Mouse (Mus musculus) spleen, postnatal 0 days (tissue): Measurements from ENCODE around the gene Mcm7. TPM values are rescaled to one million over a fixed set of nuclear protein-coding genes. Genes with fewer than 3 reads are reported as not detected.

Source experiments
- microRNA counts: library from miRNA; unstranded; fragments of <30 nt; microRNA quantifications from one replicate; lab custom pipeline; 2015
- polyA plus RNA-seq: library from polyadenylated mRNA; unstranded; fragments of >200 nt; fragmentation: Nextera tagmentation; extraction: Ambion mirVana; gene quantifications from 2 replicates; pipeline ENCODE4 v1.2.1, GENCODE M21; 2015

Mcm7 gene
- 197 and 222 TPM in 2 replicates for polyA plus RNA-seq

DNA sequence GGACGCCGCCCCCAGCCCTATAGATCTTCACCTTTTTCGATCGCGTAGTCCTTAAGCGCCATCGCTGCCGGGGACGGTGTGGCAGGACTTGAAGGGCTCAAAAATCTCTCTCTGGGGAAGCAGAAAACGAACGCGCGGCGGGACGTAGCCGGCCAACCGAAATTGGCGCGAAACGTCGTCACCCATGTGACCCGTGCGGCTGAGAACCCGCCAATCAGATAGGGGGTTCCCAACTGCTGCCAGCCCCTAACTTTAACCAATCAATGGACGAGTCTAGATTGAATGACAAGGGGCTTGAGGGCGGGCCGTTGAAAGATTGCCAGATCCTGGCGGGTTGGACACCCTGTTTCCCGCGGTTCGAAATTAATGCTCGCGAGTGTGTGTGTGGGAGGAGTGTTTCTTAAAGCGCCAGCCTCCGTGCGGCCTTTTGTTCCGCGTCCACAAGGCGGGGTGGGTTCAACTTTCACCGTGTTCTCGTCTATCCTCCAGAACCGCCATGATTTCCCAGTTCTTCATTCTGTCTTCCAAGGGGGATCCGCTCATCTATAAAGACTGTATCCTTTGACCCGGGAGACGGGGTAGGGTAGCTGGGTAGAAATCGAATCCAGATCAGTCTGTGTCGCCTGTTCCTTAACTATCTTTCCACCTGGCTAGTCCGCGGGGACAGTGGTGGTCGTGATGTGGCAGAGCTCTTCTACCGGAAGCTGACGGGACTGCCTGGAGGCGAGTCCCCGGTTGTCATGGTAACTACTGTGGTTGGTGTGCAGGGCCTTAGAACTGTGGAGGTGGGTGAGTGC is at the start of gene Mcm7, which contains the start of gene Ap4m1:
Gene Mcm7, minus strand, starts transcription at position 728 of the 797 bp plus-strand sequence.
Gene Ap4m1, plus strand, starts transcription at position 308 of the 797 bp plus-strand sequence.

DNA sequence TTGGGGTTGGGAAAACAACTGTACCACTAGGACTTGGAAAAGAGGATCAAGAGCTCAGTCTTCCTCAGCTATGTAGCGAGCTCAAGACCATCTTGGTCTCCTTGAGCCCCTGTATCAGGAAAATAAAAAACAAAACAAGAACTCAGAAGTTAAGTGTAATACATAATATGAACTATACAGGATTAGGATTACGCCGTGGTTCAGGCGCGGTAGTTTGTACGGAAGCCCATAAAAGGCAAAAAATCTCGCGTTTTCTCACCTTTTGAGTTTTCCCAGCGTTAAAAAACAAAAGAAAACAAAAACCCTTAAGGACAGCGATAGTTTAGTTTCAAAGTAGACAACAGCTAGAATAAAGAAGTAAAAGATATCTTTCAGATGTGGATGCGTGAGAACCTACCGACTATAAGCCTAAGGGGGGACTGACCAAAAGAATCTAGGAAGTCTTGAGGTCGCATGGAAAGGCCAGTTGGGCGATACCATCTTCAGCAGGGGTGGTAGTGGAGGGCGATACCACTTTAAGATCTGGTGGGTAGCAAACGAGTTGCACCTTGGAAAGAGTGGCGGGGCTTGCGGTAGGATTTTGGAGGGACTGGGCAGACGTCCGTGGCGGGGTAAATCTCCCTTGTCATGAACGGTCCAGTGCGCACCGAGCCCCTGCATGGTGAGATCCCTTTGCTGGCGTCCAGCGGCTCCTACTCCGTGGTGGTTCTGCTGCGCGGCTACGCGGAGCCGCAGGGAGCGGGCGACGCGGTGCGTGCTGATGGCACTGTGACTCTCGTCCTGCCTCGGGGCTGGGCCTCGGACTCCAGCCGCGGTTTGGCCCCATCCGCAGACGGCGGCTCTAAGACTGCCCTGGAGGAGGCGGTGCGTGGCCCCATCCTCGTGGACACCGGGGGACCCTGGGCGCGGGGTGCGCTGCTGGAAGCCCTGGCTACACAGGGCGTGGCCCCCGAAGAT is 21.8 kb upstream of the Mcm7 start, which contains the start of gene Mblac1:
Gene Mblac1, plus strand, starts transcription at position 544 of the 957 bp plus-strand sequence.

DNA sequence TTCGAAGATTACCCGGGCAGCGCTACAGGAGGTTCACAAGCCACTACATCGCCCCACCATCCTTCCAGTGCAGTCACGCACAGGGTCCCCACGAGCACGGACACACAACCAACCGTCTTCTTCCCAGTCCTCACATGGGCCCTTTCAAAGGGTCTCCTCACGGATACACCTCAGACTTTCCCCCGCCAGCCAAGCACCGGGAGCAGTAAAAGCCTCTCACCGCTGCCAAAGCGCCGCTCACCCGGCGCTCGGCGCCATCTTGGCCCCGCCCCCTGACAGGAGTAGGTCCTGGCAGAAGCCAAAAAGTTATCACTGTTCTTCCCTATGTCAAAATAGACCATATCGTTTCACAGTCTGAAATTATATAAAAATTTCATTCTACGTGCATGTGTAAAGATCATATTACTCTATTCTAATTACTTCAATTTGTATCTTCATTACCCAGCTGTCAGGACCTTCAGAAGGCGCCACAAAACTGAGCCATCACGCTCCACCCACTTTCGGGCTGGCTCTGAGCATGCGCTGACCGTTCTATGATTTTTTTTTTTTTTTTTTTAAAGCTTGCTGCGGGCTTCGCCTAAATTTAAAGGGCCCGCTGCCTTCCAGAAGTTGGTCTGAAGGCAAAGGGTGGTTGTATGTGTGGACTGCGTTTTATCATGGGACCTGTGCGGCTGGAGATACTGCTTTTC is 14.9 kb upstream of the Mcm7 start, which contains the start of the genes Taf6 and Cnpy4:
Gene Taf6, minus strand, starts transcription at position 502 of the 689 bp plus-strand sequence.
Gene Cnpy4, plus strand, starts transcription at position 536 of the 689 bp plus-strand sequence.

DNA sequence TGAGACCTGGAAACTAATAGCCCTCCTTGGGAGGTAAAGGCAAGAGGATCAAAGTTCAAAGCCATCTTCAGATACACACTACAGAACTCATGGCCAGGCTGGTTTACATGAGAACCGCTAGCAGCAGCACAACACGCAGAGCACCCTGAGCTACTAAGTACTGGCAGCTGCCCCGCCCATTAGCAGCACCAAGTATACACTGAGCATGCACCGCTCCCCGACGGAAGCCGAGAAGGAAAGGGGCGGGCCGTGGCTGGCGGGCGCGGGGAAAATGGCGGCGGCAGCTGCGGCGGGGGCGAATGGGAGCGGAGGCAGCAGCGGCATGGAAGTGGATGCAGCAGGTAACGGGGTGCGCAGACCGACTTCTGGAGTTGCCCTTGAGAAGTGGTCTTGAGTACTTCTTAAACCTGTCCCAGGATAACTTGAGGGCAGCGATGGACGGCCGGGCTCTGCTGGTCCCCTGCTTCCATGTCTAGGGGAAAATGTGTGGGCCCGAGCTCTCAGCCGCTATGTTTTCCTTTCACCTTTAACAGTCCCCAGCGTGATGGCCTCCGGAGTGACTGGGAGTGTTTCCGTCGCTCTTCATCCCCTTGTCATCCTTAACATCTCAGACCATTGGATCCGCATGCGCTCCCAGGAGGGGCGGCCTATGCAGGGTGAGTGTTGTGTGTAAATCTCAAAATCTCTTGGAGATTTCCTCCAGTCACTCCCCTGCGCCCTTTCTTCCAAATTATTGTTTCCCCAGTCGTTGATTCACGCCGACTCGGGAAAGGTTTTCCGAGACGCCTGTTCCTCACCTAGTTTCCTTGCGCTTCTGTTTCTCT is 11.2 kb downstream of the Mcm7 start, which contains the start of gene Cops6:
Gene Cops6, plus strand, starts transcription at position 230 of the 824 bp plus-strand sequence.

DNA sequence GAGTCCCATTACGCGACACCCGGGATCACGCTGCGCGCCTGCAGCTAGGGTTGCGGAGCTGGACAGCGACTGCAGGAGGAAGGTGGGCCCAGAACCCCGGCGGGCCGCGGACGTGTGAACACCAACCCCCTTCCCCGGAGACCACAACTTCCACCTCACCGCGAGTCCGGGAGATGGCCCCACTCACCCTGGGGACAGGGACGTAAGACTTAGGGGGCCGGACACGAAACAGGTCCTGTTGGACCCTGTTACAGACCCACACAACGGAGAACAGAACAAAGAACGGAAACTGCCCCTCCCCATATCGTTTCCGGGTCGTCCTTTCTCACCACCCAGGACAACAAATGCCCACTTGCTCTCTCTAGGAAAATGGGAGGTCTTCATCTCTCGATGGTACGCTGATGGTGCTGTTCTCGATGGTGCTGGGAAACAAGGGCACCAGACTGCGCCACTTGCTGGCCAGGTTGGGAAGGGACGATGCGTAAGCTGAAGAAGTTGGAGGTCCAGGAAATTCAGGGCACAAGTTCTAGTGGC is 16.7 kb downstream of the Mcm7 start, which contains the start of gene Zfp113:
Gene Zfp113, minus strand, starts transcription at position 302 of the 534 bp plus-strand sequence.

DNA sequence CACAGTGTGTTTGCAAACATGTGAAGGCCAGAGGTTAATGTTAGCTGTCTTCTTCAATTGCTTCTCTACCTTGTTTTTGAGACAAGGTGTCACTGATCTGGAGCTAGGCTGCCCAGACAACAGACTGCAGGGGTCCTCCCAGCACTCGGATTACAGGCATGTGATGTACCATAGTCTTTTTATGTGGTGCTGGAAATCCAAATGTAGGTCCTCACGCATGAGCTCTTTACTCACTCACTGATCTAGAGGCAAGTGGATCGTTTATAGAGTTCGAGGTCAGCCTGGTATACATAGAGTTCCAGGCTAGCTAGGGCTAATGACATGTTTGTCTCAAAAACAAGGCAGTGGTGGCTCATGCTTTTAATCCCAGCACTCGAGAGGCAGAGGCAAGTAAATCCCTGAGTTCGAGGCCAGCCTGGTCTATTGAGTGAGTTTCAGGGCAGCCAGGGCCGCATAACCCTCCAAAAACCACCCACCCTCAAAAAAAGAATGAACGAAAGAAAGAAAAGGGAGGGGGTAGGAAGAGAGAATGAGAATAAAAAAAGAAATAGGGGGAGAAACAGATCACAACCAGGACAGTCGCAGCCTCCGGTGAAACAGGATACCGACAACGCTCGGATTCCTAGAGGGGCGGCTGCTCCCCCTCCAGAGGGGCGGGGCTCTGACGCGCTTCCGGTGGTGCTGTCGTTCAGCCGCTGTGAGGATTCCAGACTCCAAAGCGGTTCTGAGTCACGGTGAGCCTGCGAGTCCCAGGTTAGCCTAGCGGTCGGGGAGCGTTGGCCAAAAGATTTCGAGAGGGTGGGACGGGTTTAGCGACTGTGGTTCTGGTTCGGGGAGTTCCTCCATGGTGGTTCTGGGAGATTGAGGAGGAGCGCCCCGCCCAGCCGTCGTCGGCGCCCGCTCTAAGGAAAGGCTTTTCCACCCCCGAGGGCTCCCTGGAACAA is 55.7 kb downstream of the Mcm7 start, which contains the start of gene Zscan21:
Gene Zscan21, plus strand, starts transcription at position 649 of the 944 bp plus-strand sequence.

MicroRNAs within 50 kb of the gene (microRNA counts, 519-probe panel; counts per million panel counts)
- microRNA mmu-miR-106b (lab: Ali Mortazavi, UCI) (7,810 counts per million, percentile 77 among the panel's probes with 10 or more counts), microRNA mmu-miR-25 (lab: Ali Mortazavi, UCI) (9,119 counts per million, percentile 88 among the panel's probes with 10 or more counts), microRNA mmu-miR-93 (lab: Ali Mortazavi, UCI) (7,854 counts per million, percentile 77 among the panel's probes with 10 or more counts)

Other genes starting within 250 kb of the Mcm7 start
- gene Gjc3, start 209.3 kb downstream of the Mcm7 start, polyA plus RNA-seq: 0.04 TPM in 1 of 2 replicates, not detected in the other
- 0.46 TPM in 1 of 2 replicates, not detected in the other for gene Azgp1, start 190.9 kb downstream of the Mcm7 start, polyA plus RNA-seq
- not detected in 2 replicates for gene Smok3a, start 151.2 kb downstream of the Mcm7 start, polyA plus RNA-seq
- not detected in 2 replicates for gene Smok3b, start 151.0 kb downstream of the Mcm7 start, polyA plus RNA-seq
- gene Smok3c, start 119.2 kb downstream of the Mcm7 start, polyA plus RNA-seq: not detected in 2 replicates
- gene Zkscan1, start 87.3 kb downstream of the Mcm7 start, polyA plus RNA-seq: 4.9 and 5.4 TPM in 2 replicates
- gene Zscan21, start 55.5 kb downstream of the Mcm7 start, polyA plus RNA-seq: 14.2 and 17.9 TPM in 2 replicates
- gene Zfp113, start 16.7 kb downstream of the Mcm7 start, polyA plus RNA-seq: 6.2 and 7.3 TPM in 2 replicates
- gene Cops6, start 11.4 kb downstream of the Mcm7 start, polyA plus RNA-seq: 124 and 131 TPM in 2 replicates
- 9.1 and 9.7 TPM in 2 replicates for gene Ap4m1, start 420 bp downstream of the Mcm7 start, polyA plus RNA-seq
- gene Taf6, start 15.0 kb upstream of the Mcm7 start, polyA plus RNA-seq: 35.1 and 35.4 TPM in 2 replicates
- 20.0 and 20.2 TPM in 2 replicates for gene Cnpy4, start 15.1 kb upstream of the Mcm7 start, polyA plus RNA-seq
- 6.0 and 7.3 TPM in 2 replicates for gene Mblac1, start 21.9 kb upstream of the Mcm7 start, polyA plus RNA-seq
- 1.1 and 1.6 TPM in 2 replicates for gene Nxpe5, start 53.5 kb upstream of the Mcm7 start, polyA plus RNA-seq
- gene Lamtor4, start 83.1 kb upstream of the Mcm7 start, polyA plus RNA-seq: 59.8 and 75.8 TPM in 2 replicates
- gene BC037034, start 91.6 kb upstream of the Mcm7 start, polyA plus RNA-seq: 8.0 and 8.6 TPM in 2 replicates
- gene Gal3st4, start 100.4 kb upstream of the Mcm7 start, polyA plus RNA-seq: 0.49 and 0.56 TPM in 2 replicates
- gene Gm43720, start 107.5 kb upstream of the Mcm7 start, polyA plus RNA-seq: not detected in 2 replicates
- 1.5 TPM in 2 replicates for gene Gpc2, start 107.6 kb upstream of the Mcm7 start, polyA plus RNA-seq
- 1.8 and 2.4 TPM in 2 replicates for gene Stag3, start 107.8 kb upstream of the Mcm7 start, polyA plus RNA-seq
- gene Pvrig, start 169.5 kb upstream of the Mcm7 start, polyA plus RNA-seq: 0.52 and 1.0 TPM in 2 replicates